Mouse (Mus musculus) liver, adult 2 months (tissue): Measurements from ENCODE around the gene Slc35a5. TPM values are rescaled to one million over a fixed set of nuclear protein-coding genes. Genes with fewer than 3 reads are reported as not detected.

Source experiments
- DNase-seq: peaks from one replicate; pipeline ENCODE4 v3.0.0-alpha.2; 2011; ENCODE audit warnings: low read depth, low spot score; ENCODE audit errors: extremely low read depth
- H3K27ac ChIP-seq: fragments of 200-500 bp; replicated peaks from 2 replicates; pipeline ENCODE4 v1.5.1; 2012; ENCODE audit warnings: low read depth, mild to moderate bottlenecking, control low read depth, inconsistent platforms, low read length; ENCODE audit not compliant: insufficient read depth
- H3K27me3 ChIP-seq: fragments of 200-500 bp; 2 replicates; pipeline ENCODE4 v1.6.1; 2012; ENCODE audit warnings: mild to moderate bottlenecking, moderate library complexity, low read length, inconsistent platforms; ENCODE audit not compliant: control insufficient read depth, insufficient read depth
- H3K36me3 ChIP-seq: fragments of 200-500 bp; 2 replicates; pipeline ENCODE4 v1.6.1; 2012; ENCODE audit warnings: low read length, inconsistent platforms; ENCODE audit not compliant: control insufficient read depth, insufficient read depth
- H3K4me1 ChIP-seq: fragments of 200-500 bp; 2 replicates; pipeline ENCODE4 v1.6.1; 2011; ENCODE audit warnings: low read length; ENCODE audit not compliant: control insufficient read depth, insufficient read depth
- H3K4me3 ChIP-seq: fragments of 200-500 bp; 2 replicates; pipeline ENCODE4 v1.5.1; 2011; ENCODE audit warnings: low read depth, mild to moderate bottlenecking, control low read depth, low read length, moderate library complexity; ENCODE audit not compliant: insufficient read depth
- H3K79me2 ChIP-seq: fragments of 200-500 bp; 2 replicates; pipeline ENCODE4 v1.6.1; 2012; ENCODE audit warnings: inconsistent platforms, mild to moderate bottlenecking, low read length, moderate library complexity; ENCODE audit not compliant: control insufficient read depth, insufficient read depth
- H3K9ac ChIP-seq: fragments of 200-500 bp; 2 replicates; pipeline ENCODE4 v1.6.1; 2012; ENCODE audit warnings: low read depth, mild to moderate bottlenecking, control low read depth, inconsistent platforms, low read length
- CTCF ChIP-seq: fragments of 200-500 bp; IDR thresholded peaks from 2 replicates; pipeline ENCODE4 v1.5.1; 2011; ENCODE audit warnings: low read depth, low read length, control low read depth
- POLR2A ChIP-seq: fragments of 200-500 bp; IDR thresholded peaks from 2 replicates; pipeline ENCODE4 v1.6.1; 2011; ENCODE audit warnings: low read length, control low read depth; ENCODE audit not compliant: insufficient read depth; ENCODE audit errors: extremely low read depth
- WGBS: fragments of 180-500 bp; shearing (Covaris S2); methylation state at CpG from one replicate; pipeline ENCODE4 v1.1.7; 2018; 5-methylcytosine and 5-hydroxymethylcytosine counted together
- polyA plus RNA-seq: library from polyadenylated mRNA; depleted of rRNA; stranded (reverse); fragments of >200 nt; gene quantifications from 2 replicates; pipeline ENCODE4 v1.2.3, GENCODE M21; 2012
- total RNA-seq: library from RNA; depleted of rRNA; stranded (reverse); fragments of >200 nt; gene quantifications from 2 replicates; pipeline ENCODE4 v1.2.3, GENCODE M21; 2014

Slc35a5 gene
- total and polyA plus RNA-seq, 2 experiments = 10.1 to 13.2 TPM

- H3K9ac ChIP-seq = no peak overlapping the region
- H3K27ac ChIP-seq = no peak overlapping the region
- peak; percentile 66 for DNase-seq
- peaks cover 27% of the 10 kb centered on the region for H3K36me3 ChIP-seq
- TF ChIP-seq POLR2A (no peak), CTCF (peak; percentile 64)
- H3K79me2 ChIP-seq = no peaks in the 10 kb centered on the region
- no peaks in the 10 kb centered on the region for H3K27me3 ChIP-seq
- H3K4me3 ChIP-seq = no peak overlapping the region
- H3K4me1 ChIP-seq = no peaks in the 10 kb centered on the region
- 11% methylated on average over 1 of the region's 1 CpGs for WGBS
These were observed 34.1 kb upstream of the Slc35a5 start for GRCm38 (mm10) chr16:45192613-45193012.

- H3K36me3 ChIP-seq = peaks cover 55% of the 10 kb centered on the region
- 92% methylated on average over 5 of the region's 5 CpGs for WGBS
- no peak for DNase-seq
- H3K27ac ChIP-seq = no peak overlapping the region
- H3K4me3 ChIP-seq = no peak overlapping the region
- no peak overlapping the region for H3K9ac ChIP-seq
- no peaks in the 10 kb centered on the region; the same call in 1 of the 2 replicates for H3K79me2 ChIP-seq
- no peak for TF ChIP-seq POLR2A
- TF ChIP-seq CTCF = no peak
- H3K27me3 ChIP-seq = no peaks in the 10 kb centered on the region
- H3K4me1 ChIP-seq = no peaks in the 10 kb centered on the region; the same call in 1 of the 2 replicates
These were observed 23.3 kb upstream of the Slc35a5 start for GRCm38 (mm10) chr16:45181824-45182223.

GRCm38 (mm10) chr16:45178552-45178951 is 20.0 kb upstream of the Slc35a5 start:
- Histone ChIP-seq H3K9ac (no peak overlapping the region), H3K4me3 (no peak overlapping the region), H3K36me3 (peaks cover 52% of the 10 kb centered on the region), H3K27me3 (no peaks in the 10 kb centered on the region), H3K79me2 (no peaks in the 10 kb centered on the region; the same call in 1 of the 2 replicates), H3K27ac (no peak overlapping the region), H3K4me1 (no peaks in the 10 kb centered on the region; the same call in 1 of the 2 replicates)
- DNase-seq = peak; percentile 49
- 60% methylated on average over 2 of the region's 2 CpGs for WGBS
- TF ChIP-seq CTCF = no peak
- TF ChIP-seq POLR2A = no peak

GRCm38 (mm10) chr16:45159389-45159716 is 847 bp upstream of the Slc35a5 start:
- H3K4me3 ChIP-seq = peak overlapping the region; percentile 93
- peaks cover 6% of the 10 kb centered on the region; the same call in 1 of the 2 replicates for H3K79me2 ChIP-seq
- WGBS = 1% methylated on average over 11 of the region's 11 CpGs
- H3K27ac ChIP-seq = peak overlapping the region; percentile 97
- no peaks in the 10 kb centered on the region for H3K27me3 ChIP-seq
- peaks cover 15% of the 10 kb centered on the region; the same call in 1 of the 2 replicates for H3K36me3 ChIP-seq
- peaks cover 10% of the 10 kb centered on the region for H3K4me1 ChIP-seq
- no peak for TF ChIP-seq POLR2A
- no peak for TF ChIP-seq CTCF
- H3K9ac ChIP-seq = peak overlapping the region; percentile 91
- DNase-seq = peak; percentile 60

GRCm38 (mm10) chr16:45158136-45158521 is 377 bp downstream of the Slc35a5 start:
- H3K36me3 ChIP-seq = peaks cover 12% of the 10 kb centered on the region
- H3K27me3 ChIP-seq = no peaks in the 10 kb centered on the region
- DNase-seq = peak; percentile 73
- WGBS = 1% methylated on average over 20 of the region's 20 CpGs
- peak overlapping the region; percentile 97 for H3K27ac ChIP-seq
- peaks cover 6% of the 10 kb centered on the region; the same call in 1 of the 2 replicates for H3K79me2 ChIP-seq
- H3K4me1 ChIP-seq = peaks cover 10% of the 10 kb centered on the region
- peak overlapping the region; percentile 93 for H3K4me3 ChIP-seq
- TF ChIP-seq POLR2A = no peak
- no peak for TF ChIP-seq CTCF
- peak overlapping the region; percentile 84 for H3K9ac ChIP-seq

- WGBS = 39% methylated on average over 3 of the region's 3 CpGs
- peaks cover 27% of the 10 kb centered on the region for H3K36me3 ChIP-seq
- H3K27ac ChIP-seq = 0 out of 2 replicates have a peak overlapping the region, but pooled peaks have one; percentile 45
- peaks cover 5% of the 10 kb centered on the region for H3K4me1 ChIP-seq
- no peak for TF ChIP-seq POLR2A
- TF ChIP-seq CTCF = no peak
- H3K27me3 ChIP-seq = no peaks in the 10 kb centered on the region
- no peaks in the 10 kb centered on the region for H3K79me2 ChIP-seq
- H3K9ac ChIP-seq = no peak overlapping the region
- no peak overlapping the region for H3K4me3 ChIP-seq
- DNase-seq = peak; percentile 76
These were observed 3.7 kb downstream of the Slc35a5 start for GRCm38 (mm10) chr16:45154741-45155250.
